Mouse (Mus musculus) cerebellum, postnatal 4 days (tissue): Measurements from ENCODE around the gene Psen2.

Experiments
- DNase-seq, 2 experiments: peaks; one replicate each; pipeline ENCODE4 v3.0.0; 2022; ENCODE audit warnings: low spot score in 2 of 2, mixed read lengths in 1 of 2

Gene Psen2

DNA sequence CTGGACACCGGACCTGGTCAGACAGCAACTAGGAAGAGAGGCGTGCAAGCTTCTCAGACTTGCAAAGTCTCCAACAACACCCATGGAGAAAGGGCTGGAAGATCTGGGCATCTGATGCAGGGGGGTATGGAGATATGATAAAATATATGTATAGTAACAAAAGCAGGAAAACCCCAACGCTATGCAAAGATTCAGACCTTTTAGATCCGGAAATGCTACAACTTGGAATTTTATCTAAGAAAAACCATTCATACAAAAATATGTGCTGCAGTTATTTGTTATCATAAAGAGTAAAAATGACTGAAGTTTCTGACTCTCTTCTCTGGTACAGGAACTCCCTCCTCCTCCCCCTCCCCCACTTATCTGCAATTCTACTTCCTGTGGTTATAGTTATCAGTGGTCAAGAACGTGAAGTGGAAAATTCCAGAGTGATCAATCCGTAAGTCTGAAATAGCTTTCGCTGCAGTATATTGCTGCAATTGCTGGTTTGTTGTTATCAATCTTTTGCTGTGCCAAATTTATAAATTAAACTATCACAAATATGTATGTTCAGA lies 14.6 kb downstream of the Psen2 start:
- DNase-seq = no peak

DNA sequence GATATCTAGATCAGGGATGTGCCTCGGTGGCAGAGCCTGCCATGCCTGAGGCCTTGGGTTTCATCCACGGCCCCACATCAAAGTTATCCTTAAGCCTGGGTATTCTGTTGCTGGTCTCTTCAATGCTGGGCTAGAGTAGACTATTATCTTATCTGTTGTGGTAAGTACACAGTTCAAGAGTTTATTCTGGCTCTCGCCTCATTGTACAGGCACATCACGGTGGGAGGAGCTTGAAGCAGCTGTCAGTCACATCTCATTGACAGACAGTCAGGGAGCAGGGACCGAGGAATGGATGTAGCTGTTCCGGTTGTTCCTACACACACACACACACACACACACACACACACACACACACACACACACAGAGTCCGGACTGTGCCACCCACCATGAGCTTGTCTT lies 15.3 kb downstream of the Psen2 start:
- DNase-seq = no peak

DNA sequence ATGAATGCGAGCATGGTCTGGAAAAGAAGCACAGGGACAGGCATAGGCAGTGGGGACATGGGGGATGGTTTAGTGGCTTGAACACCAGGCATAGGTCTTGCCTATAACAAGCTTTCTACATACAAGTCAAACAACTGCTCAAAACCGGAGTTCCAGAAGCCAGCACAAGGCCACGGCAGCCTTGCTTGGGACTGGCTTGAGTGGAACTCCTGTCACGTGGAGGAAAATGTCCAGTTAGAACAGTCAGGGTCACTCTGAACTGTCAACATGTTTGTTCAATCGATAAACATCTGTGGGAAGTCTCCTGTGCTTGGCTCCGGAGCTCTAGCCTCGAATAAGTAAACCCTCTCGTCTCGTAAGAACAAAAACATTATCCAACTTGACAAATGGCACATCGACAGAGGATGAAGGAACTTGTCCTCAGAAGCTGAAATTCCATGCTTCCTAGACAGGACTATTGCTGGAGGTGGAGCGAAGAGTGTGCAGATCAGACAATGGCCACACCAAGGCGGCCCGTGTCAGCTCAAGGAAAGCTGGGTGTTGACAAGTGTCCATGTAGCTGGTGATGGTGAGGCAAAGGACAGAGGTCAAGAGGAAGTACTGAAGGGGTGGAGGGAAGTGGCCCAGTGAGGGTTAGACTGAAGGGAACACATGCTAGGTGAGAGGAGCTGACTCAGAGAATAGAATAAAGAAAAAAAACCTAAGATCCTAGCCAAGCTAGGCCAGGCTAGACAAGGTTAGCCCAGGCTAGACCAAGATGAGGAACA lies 17.3 kb downstream of the Psen2 start:
- DNase-seq = no peak

DNA sequence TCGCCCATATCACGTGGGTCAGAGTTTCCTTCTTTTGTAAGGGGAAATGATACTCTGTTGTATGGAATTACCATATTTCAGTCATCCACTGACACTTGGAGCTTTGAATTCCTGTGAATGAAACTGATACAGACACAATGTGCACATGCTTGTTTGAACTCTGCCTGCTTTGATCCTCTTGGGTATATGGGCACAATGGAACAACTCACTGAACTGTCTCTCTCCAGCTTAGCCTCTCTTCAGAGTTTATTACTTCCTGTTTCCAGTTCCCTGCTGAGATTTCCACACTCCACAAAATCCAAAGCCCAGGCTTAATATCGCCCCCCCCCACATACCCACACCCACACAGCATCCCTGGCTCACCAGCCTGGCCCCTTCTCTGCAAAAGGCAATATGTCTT lies 31.5 kb downstream of the Psen2 start:
- no peak for DNase-seq

DNA sequence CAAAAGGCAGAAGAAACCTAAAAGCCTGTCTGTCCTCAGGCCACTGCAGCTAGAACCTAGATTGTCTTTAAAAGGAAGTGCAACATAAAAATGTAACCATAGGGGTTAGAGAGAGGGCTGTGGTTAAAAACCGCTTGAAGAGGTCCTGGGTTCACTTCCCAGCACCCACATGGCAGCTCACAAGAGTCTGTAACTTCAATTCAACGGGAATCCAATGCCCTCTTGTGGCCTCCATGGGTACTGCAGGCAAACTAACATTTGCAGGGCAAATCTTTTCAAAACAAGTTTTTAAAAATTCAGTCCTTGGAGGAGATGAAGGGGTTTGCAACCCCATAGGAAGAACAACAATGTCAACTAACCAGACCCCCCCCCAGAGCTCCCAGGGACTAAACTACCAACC lies 32.7 kb downstream of the Psen2 start:
- DNase-seq = no peak

DNA sequence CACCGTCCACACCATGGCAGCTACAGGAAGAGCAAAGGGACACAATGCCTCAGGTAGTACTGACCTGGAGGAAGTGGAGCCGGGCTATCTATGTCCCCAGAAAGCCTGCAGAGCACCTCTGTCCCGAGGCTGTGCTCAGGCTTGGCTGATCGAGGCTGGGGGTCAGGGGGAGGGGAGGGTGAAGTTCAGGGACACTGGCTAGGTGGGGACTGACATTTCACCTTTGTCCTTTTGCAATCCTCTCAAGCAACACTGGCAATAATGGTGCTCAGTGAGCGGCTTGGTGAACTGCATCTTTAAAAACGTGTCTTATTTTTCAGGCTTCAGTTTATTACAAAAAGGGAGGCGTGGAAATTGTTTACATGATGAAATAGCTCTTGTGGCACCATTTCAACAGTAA lies 33.3 kb downstream of the Psen2 start:
- DNase-seq = no peak

DNA sequence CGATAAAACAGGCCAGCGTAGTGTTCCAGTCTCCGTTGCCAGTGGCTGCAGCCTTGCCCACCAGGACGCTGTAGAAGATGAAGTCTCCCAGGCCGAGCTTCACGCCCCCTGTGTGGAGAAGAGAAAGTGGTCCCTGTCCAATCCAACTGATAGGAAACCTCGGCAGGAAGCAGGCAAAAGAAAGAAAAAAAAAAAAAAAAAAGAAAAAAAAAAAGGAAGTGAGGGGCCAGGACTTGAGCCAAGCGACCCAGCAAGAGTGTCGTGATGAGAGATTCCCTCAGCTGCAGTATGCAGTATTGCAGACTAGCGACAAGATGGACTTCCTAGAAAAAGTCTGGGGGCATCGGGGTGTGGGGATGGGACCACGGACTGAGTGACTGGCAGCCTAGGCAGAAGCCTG lies 34.4 kb downstream of the Psen2 start:
- DNase-seq = no peak

DNA sequence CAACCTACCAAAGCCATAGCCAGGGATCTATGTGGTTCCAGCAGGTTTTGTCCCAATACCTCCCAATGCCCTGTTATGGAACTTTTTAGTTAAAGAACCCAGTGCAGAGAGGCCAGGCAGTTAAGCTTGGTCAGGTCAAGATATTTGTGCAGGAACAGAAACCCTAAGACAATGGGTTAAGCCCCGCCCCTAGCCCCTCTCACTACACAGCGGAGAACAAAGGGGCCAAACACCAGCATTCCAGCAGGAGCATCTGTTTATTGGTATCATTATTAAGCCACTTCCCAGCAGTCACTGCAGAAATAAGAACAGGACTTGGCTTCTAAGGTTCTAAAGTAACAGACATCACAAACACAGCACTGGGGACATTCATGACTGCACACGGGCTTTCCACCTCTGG lies 36.5 kb downstream of the Psen2 start:
- DNase-seq = no peak

DNA sequence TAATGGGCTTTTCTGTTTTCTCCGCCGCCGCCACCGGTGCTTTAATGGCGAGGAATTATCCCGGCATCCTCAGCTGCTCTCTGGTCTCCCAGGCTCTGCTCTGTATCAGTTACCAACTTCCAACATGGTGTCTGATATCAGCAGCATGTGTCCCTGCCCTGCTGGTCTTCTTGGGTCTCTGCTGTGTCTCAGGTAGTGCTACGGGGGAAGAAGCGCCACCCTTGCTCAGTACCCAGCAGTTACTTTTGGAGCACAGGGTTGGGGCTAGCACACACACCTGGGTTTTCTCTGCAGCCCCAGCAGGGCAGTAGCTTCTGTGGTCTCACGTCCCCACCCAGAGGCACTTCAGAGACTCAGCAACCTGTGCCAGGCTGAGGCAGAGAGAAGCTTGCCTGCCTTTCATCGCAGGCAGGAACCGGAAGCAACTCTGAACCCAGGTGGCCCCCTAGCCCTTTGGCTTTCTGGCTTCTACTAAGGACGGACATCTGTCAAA lies 37.0 kb downstream of the Psen2 start:
- DNase-seq = no peak

DNA sequence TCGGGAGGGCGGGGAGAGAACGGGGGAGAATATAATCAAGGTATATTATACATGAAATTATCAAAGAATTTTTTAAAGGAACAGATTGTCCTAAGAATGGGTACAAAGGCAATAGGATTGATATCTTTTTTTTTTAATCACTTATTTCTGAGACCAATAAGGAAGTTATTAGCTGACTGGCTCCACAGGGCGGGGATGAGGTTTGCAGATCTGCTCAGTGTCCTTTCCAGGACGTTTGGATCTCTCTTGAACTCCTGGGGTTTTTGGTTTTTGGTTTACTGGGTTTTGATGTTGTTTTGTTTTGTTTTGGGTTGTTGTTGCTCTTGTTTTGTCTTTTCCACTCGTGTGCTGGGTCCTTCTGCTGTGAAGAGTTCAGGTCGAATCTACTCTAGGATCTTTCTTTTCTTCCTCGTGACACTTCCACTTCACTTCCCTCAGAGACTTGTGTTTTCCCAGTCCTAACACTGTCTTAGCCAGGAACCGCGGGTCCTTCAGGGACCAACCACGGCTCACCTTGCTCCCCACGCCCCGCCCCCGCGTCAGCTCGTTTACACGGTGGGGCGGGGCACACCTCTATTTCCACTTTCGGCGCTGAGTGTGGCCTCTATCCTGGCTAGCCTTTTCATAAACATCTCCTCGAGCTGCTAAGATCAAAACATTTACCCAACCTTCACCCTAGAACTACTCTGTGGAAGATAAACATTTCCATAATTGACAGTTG lies 37.6 kb downstream of the Psen2 start:
- peak in 1 of 2 experiments; percentile 32 for DNase-seq

DNA sequence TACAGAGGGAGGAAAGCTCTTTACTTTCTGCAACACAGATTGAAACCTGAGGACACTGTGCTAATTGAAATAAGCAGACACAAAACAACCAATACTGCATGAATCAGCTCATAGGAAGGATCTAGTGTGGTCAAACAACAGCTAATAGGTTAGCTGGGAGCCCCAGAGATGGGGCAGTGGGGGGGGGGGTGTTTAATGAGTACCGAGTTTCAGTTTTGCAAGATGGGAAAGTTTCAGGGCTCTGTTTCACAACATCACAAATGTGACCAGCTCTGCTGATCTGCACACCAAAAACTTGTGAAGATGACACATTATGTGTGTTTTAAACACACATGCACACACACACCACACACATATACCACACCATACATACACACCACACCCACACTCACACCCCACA lies 41.2 kb downstream of the Psen2 start:
- DNase-seq = no peak

DNA sequence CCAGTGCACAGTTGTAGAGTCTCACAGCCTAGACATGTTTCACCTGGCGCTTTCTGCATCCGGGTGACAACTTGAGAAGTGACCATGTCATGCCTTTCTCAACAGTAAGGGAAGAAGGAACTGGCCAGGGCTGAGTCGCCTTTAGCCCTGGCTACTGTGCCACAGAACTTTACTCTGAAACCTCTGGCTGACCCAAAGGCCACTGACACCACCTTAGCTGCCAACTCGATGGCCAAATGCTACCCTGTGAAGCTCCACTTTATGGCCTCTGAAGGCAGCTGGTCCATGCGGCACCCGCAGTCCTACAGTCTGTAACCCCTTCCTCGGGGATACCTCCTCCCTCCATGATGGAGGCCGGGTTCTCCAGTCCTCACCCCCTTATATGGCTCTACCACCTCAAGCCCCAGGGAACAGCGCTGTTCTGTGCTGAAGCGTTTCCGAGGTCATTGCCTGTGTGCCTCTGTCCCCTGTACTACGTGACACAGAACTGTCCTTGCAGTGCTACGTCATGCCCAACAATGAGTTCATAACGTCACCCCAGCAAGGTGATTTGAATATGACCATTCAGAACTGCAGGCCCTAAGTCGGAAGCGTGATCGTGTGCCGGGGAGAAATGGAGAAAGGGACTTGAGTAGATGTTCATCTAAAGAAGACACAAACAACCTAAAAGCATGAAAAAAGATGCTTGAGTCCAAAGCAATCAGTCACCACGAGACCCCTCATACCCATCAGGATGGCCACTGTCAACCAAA lies 42.3 kb downstream of the Psen2 start:
- DNase-seq = no peak

DNA sequence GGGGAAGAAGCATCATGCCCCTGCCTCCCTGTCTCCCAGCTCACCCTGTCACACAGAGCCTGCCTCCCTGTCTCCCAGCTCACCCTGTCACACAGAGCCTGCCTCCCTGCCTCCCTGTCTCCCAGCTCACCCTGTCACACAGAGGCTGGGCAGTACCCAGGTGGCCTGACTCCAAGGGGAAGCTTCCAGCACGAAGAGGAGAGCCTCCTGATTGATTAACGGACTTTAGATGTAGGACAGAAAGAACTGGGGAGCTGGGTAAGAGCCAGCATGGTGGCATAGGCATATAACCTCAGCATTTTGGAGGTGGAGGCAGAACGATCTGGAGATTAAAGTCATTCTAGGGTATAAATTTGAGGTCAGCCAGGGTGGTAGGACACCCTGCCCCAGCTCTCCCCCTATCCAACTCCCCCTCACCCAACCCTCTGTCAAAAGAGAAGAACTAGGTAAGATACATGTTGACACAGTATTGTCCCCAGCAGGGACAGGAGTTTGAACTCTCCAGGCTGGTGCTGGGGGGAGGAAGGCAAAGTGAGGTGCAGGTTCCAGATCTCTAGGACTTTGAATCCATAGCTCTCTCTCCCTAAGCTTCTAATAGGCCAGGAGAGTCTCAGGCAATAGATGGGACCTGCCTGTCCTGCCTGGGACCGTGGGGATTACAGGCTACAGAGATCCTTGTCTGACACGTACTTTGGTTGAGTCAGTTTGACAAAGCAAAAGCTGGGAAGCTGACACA lies 46.5 kb downstream of the Psen2 start:
- DNase-seq = no peak

DNA sequence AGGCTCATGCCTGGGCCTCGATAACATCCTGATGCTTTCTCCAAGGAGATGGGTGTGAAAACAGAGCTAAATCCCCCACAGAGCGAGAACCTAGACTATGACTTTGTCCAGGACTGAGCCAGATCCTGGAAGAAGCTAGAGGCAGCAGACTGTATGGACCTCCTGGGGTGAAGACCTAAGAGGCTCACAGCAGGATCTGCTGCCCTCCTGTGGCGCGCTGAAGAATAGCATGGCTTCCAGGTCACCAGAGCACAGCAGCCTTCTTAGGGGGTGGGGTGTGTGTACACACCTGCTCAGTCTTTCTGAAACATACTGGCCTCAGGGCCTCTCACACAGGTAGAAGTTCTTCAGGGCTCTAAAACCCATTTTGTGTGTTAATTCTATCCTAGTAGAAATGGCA lies 48.2 kb downstream of the Psen2 start:
- peak in 1 of 2 experiments; percentile 58 for DNase-seq

DNA sequence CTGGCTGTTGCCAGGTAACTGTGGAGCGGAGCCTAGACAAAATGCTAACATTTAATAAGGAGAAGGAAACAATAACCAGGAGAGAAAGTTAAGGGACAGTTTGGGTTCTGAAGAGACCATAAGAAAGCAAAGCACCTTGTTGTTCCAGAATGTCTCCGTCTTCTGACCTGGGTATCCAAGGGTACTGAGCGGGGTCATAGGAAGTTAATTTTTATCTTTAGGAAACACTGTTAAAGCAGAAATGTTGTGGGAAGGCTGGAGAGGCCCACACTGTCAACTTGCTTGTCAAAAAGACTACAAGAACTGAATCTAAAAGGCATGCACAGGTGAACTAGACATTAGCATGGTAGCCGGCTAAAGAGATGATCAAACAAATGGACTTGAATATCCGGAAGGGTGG lies 50.3 kb downstream of the Psen2 start:
- no peak for DNase-seq

DNA sequence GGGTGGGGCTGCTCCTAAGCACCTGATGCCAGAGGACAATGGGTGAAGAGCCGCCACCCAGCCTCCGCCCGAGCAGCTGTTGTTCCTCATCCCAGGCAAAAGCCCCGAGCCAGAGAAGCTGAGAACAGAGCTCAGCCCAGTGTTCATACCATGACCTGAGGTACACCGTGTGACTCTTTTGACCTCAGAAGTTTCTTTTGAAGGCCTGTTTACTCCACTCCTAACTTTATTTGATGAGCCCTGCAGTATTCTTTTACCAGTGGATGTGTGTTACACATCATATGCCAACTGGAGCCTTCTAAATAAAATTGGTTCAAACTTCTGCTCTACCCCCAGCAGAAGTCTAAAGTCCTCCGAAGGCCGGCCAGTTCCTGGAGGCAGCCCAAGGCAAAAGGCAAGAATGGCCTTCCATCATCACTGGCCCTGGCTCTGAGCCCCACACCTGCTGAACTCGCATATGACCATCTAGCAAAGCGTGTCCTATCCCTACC lies 52.4 kb downstream of the Psen2 start:
- DNase-seq = no peak

DNA sequence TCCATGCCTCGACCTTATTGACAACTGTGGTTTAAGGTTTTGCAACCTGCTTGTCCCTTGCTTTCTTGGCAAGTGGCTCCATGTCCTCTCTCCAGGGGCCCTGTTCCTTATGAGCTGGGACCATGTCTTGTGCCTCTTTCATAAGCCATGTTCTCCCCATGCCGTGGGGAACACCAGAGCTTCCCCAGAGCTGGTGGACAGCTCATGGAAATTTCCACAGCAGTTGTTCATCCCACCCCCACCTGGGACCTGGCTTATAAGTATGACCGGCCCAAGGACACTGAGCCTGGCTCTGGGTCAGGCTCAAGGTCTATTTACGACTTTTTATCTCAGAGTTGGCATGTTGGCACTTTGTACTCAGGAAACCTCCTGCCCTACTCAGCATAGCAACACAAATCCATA lies 53.2 kb downstream of the Psen2 start:
- DNase-seq = no peak

DNA sequence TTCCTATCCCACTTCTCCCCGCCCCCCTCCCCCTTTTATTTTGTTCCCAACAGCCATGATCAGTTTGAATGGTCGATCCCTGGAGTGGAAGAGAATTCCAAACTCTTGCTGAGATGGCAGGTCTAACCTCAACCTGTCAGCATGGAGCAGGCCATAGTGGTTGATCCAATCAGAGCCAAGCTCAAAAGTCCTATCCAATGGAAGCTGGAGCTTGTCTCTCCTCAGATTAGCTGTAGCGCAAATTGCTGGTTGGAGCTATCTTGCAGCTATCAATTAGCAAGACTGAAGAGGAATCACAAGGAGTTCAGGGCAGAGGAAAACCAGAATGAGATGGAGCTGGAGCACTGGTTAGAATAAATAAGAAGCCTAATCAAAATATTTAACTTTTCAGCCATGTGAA lies 54.9 kb downstream of the Psen2 start:
- DNase-seq = no peak

DNA sequence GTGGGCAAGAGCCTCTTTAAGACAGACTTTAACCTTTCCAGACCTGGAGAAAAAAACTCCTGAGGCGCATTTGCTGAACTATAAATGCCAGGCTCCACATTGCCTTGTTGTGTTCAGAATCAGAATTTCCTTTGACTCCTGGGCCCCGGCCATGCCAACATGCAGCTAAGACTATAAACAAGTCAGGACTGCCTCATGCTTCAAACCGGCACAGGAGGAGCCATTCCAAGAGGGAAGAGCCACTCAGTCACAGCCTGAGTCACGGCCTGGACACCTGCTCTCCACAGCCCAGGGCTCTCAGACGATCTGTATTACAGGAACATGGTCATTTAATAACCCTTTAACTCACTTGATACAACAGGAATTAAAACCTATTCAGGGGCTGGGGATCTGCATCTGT lies 62.5 kb downstream of the Psen2 start:
- no peak for DNase-seq

DNA sequence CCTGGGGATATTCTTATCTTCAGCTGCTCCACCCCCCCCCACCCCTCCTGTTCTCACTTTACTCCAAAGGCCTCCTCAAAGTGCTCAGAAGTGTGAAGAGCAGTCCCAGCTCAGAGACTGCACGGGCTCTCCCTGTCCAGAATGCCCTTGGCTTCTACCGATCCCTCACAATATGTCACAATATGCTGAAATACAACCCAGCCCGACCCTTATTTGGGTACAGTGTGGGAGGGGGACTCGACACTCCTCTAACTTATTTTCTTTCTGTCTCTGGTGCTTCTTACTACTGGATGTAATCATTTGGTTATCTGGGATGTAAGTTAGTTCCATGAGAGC lies 63.6 kb downstream of the Psen2 start:
- no peak for DNase-seq

DNA sequence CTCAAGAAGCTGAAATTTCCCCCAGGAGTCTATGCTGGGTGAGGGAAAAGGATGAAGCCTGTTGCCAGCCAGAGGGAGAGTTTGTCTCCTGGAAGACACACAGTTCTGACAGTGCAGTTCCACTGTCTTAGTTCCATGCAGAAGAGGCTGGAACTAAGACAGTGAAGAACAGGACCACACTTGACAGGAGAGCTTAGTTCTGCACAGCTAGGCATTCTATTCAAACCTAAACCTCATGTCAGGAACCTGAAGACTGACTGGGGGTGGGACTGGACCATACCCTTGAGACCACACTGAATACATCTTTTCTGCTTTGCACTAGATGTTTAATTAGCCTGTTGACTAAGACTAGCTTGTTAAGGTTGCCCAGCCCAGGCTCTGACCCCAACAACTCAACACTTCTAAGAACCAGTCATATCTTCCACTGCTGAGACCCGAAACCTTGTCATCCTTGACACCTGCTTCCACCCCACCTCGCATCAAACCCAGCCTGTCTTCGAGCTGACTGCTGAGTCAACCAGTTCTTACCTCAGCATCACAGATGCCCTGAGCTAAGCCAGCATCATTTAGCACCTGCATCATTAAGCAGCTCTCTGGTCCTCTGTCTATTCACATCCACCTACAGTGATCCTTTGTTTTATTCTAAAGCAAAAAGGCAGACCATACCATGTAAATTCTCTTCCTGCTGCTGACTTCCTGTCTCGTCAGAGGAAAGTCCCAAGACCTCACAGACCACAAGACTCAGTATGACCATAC lies 64.1 kb downstream of the Psen2 start, which contains the start of gene Coq8a:
Gene Coq8a (minus strand): TSS at position 644 of the 756 bp plus-strand sequence.
- DNase-seq = no peak
